Mouse (Mus musculus) kidney, postnatal 14 days (tissue): ENCODE data around the gene Fzr1.

Experiments
- DNase-seq: peaks from one replicate; pipeline ENCODE4 v3.0.0; 2022; ENCODE audit warnings: mixed read lengths

Fzr1 gene

DNA sequence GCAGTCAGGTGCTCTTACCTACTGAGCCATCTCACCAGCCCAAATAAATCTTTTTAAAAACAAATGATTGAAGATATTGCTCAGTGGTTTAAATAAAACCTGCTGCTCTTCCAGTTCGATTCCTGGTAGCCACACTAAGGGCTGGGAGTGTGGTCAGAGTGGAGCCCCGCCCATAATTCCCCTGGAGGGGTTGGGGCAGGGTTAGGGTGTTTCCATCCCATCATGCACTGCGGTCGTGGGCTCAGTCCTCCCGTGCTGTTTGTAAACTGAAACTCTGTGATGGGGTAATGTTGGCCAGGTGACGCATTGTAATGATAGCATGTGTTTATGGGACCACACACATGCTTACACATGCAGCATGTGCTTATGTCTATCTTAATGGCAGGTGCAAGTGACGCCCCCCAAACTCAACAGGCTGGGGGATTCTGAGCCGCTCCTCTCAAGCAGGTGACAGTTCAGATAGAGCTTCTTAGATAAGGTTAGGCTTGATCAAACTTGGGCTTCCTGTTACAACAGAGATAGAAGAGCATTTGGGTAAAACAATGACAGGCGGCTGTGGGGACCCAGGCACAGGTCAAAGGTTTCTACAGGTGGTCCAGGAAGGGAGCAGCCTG lies 26.5 kb downstream of the Fzr1 start:
- no peak for DNase-seq

- DNase-seq = peak; percentile 100
Observed at GRCm38 (mm10) chr10:81350351-81351063, 27.8 kb downstream of the Fzr1 start, which contains the start of gene Hmg20b. Gene Hmg20b, minus strand, starts transcription at chr10:81350480.

DNA sequence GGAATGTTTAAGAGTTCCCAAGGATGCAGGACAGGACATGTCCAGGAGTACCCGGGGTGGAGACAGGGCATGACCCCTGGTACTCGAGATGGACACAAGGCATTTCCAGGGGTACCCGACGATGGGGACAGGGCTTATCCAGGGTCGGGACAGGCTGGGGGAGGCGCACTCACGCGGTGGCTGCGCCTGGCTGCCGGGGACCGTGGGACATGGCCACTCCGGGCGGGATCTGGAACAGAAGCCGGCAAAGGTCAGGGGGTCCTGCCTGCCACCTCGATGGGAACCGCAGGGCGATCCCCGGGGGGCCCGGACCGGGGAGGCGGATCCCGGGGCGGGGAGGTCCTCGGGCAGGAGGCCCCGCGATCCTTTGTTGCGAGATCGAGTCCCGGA lies 28.4 kb downstream of the Fzr1 start:
- DNase-seq = no peak

DNA sequence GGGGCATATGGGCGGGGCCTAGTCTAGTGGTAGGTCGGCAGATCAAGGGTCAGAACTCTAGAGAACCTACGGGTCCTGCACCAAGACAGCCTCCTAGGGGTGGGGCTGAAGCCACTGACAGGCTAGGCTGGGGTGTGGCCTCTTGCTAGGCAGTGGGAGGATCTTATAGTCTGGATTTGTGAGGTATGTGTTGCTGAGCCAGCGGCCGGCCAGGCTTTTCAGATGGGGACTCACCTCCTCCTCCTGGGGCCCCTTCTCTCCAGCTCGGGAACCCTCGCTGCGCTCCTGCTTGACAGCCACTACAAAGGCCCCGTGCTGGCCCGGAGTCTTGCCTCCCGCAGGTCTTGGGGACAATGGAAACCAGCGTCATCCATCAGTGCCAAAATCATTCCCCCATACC lies 29.2 kb downstream of the Fzr1 start:
- DNase-seq = peak; percentile 74

GRCm38 (mm10) chr10:81346453-81347067 lies 31.8 kb downstream of the Fzr1 start:
- DNase-seq = peak; percentile 88

DNA sequence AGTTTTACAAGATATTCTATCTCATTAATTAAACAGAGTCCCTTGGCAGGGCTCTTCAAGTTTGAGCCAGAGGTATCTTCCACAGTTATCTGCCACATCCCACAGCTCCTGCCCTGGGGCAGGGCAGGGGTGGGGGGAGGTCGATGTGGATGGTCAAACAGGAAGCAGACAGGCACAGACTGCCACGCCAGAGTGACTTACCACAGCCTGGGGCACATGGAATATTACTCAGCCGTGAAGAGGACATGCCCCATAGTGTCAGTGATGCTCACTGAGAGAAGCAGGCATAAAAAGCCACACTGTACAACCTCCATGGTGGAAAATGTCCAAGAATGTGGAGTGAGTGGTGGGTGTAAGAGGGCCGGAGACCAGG lies 33.2 kb downstream of the Fzr1 start:
- DNase-seq = no peak

DNA sequence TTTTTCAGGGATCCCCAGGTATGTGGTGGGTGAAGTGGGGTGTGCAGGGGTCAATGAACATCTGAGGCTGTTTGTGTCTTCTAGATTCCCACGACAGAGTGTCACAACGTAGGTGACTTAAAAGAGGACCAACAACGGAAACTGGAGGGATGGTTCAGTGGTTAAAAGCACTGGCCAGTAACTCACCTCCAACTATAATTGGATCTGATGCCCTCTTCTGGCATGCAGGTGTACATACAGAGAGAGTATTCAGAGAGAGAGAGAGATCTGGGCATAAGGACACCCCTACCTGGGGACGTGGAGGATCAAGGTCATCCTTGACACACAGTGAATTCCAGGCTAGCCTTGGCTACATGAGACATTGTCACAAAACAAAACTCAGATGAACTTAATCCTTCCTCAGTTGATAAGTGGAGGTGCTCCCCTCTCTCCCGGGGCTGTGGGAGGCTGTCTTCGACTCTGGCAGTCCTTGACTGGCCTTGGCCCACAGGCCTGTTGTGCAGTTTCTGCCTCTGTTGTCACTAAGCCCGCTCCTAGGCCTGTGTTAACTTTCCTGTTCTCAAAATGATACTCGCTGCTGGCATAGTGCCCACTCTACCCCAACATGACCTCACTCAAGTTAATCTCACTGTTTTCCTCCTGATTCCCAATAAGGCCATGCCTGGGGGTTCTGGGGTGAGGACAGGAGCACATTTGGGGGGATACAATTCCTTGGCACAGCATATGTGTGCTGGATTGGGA lies 33.7 kb downstream of the Fzr1 start:
- no peak for DNase-seq

- DNase-seq = no peak
Observed at GRCm38 (mm10) chr10:81342686-81343505, 35.4 kb downstream of the Fzr1 start, which contains the start of gene Gipc3. Gene Gipc3, minus strand, starts transcription at chr10:81343266.

- peak; percentile 81 for DNase-seq
Observed at GRCm38 (mm10) chr10:81341333-81341949, 36.9 kb downstream of the Fzr1 start.

- no peak for DNase-seq
Observed at GRCm38 (mm10) chr10:81340551-81341332, 37.6 kb downstream of the Fzr1 start.

- DNase-seq = no peak
Observed at GRCm38 (mm10) chr10:81336558-81336957, 41.8 kb downstream of the Fzr1 start.

DNA sequence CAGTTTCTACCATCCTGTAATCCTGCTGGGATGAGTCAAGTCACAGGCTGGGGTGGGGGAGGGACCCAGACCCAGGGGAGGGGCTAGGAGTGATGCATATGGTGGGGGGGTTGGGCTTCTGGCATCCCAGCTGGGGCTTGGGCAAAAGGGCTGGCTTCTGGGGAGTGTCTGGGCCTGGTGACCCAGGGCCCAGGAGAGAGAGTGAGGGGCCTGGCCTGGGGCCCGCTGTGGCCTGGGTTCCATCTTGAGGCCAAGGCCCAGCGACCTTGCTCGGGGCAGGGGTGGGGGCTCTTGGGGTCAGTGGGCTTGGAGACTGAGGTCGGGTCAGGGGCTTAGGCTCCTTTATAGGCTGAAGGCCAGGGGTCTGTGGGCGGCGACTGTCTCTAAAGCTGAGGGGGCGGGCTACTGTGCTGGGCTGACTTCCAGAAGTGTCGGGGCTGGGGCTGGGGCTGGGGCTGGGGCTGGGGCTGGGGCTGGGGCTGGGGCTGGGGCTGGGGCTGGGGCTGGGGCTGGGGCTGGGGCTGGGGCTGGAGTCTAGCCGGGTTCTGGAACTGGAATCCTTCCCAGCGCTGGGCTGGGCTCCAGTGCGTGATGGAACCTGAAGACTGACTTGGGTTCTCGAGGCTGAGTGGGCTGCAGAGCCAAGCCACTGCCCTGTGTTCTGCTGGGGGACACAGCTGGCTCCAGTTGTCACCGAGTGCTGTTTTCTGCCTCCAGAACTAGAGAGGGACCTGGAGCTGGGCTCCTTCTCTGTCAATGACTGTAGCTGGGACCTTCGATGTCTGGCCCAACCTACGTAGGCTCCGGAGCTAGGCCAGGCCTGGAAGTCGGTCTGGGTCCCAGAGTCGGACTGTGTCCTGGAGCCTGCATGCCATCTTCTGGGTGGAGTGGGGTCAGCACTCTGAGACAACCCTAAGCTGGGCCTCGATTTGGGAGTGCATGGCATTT lies 42.6 kb downstream of the Fzr1 start:
- DNase-seq = no peak

DNA sequence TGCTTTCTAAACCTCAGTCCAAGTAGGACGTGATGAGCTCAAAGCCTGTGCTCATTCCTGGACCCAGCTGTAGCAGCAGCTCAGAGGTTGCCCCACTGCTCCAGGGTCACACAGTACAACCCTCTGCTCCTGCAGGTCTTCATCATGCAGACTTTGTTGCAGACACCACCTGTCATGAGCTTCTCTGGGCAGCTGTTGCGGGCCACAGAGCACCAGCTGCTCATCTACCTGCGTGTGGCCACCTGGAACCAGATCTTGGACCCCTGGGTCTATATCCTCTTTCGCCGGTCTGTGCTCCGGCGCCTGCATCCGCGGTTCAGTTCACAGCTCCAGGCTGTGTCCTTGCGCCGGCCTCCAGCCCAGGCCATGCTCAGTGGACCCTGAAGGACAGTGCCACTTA lies 44.0 kb downstream of the Fzr1 start:
- DNase-seq = no peak

GRCm38 (mm10) chr10:81332277-81332676 lies 46.0 kb downstream of the Fzr1 start:
- DNase-seq = no peak

DNA sequence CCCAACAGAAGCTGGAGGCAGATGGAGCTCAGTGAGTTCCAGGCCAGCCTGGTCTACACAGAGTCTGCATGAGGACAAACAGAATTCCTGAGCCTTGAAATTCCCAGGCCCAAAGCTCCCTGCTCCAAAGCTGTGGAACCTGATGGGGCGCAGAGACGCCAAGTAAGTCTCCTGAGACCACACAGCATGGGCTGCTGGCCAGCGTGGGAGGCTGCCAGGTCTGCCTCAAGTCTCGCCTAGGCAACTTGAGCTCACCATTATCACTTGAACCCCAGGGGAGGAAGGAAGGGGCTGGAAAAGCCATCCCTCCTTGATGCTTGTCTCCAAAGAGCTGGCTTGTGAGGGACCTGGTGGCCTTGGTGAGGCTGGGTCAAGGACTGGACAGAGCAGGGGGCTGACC lies 48.3 kb downstream of the Fzr1 start:
- DNase-seq = peak; percentile 61

DNA sequence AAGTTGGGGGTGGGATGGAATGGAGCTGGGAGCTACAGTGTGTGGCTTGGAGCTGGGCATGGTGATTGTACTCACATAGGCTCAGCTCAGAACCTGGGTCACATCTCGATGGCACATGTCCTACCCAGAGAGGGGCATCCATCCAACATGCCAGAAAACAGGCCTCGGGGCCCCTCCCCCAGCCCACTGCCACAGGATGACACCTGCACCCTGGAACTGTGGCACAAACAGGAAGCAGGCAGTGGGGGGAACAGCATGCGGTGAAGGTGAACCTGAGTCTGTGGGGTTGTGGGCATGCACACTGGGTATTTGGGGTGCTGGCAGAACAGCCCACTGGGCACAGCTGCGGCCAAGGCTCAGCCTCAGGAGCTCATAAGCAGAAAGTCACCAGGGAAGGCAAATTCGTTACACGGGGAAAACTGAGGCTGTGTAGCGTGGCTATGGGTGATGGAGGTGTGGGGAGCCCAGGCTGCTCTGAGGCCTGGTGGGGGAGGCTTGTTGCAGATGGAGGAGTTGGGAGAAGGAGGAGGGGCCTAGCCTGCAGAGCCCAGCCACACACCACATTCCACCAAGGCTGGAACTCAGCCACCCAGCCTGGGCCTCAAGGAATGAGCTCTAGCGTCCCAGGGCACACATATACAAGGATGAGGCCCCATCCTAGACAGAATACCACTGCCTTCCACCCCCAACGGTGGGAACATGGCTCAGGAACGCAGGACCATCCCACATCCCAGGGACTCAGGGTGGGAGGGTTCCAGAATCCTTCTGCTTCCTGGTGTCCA lies 48.9 kb downstream of the Fzr1 start:
- DNase-seq = peak; percentile 64

DNA sequence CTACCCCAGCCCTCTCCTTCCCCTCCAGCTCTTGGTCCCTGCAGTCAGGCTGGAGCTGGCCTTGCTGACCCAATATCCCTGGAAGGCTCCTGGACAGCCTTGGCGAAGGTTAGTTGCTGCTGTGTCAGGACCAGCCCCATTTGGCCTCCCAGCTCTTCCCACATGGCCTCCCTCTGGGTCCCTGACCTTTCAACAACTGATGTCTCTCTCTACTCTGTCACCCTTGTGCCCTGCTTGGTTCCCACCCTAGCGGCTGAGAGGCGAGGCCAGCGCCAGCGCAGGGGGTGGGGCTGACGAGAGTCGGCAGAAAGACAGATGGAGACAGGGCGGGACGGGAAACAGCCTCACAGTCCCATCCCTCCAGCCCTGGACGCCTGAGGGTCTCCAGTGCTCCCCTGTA lies 49.9 kb downstream of the Fzr1 start, which contains the start of gene Tbxa2r:
Gene Tbxa2r, plus strand, starts transcription at position 346 of the 400 bp plus-strand sequence.
- DNase-seq = peak; percentile 76

- peak; percentile 63 for DNase-seq
Observed at GRCm38 (mm10) chr10:81327959-81328358, 50.4 kb downstream of the Fzr1 start.

- peak; percentile 80 for DNase-seq
Observed at GRCm38 (mm10) chr10:81326858-81327257, 51.5 kb downstream of the Fzr1 start.
